Mouse (Mus musculus): ENCODE measurements around the gene Mrtfa. TPM values are rescaled to one million over a fixed set of nuclear protein-coding genes. Genes with fewer than 3 reads are reported as not detected.

The Mrtfa gene
- polyA plus RNA-seq, 1 experiment from 2014 or later = 25.8 TPM

DNA sequence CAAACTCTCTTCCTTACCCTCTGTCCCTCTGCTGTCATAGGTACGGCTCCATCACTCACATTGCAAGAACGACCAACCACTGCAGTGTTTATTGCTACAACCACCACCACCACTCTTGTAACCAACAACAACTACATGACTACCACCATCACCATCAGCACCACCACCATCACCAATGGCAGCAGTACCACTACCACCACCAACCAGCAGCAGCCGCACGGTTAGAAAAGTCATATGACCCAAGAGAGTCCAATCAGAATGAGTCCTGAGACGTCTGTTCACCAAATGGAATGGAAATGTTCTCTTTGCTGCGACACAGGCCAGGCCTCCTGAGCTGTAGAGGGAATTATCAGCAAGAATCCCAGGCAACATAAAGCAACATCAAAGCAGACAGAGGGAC, 4.2 kb upstream of the Mrtfa start:
- Histone ChIP-seq H3K4me1 (peaks cover 17% of the 10 kb centered on the region; the same call in 1 of the 2 replicates), H3K9ac (no peak overlapping the region), H3K36me3 (no peaks in the 10 kb centered on the region), H3K4me3 (no peak overlapping the region), H3K4me2 (replicated peaks) (no peak overlapping the region), H3K27me3 (no peaks in the 10 kb centered on the region), H3K27ac (no peak overlapping the region), H3K9me3 (peaks cover 4% of the 10 kb centered on the region; the same call in 1 of the 2 replicates)
- ATAC-seq (ENCODE audit: low FRiP score, low read depth) = no peak
- WGBS = 89% methylated on average over 6 of the region's 6 CpGs

DNA sequence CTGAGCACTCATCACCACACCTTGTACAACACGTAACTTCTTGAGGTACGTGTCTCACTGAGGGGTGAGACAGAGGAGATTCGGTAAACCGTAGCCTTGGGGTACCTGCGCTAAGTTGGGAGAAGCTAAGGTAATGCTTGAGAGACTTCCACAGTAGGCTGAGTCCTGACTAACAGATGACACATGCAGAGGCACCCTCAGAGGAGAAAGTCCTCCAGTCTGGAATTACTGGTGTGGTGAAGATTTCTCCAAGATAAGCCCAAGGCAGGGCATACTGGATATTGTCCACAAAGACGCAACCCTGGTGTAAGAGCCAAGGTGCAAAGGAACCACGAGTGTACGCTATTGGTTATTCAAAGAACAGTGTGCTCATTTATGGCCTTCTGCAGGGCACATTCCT, 2.3 kb upstream of the Mrtfa start:
- Histone ChIP-seq H3K4me2 (replicated peaks) (no peak overlapping the region), H3K36me3 (0 out of 2 replicates have a peak, but pooled peaks cover 3% of the 10 kb centered on the region), H3K9me3 (no peaks in the 10 kb centered on the region), H3K9ac (no peak overlapping the region), H3K27me3 (no peaks in the 10 kb centered on the region), H3K4me1 (peaks cover 31% of the 10 kb centered on the region), H3K4me3 (no peak overlapping the region), H3K27ac (no peak overlapping the region)
- ATAC-seq (ENCODE audit: low FRiP score, low read depth) = no peak
- WGBS = 89% methylated on average over 8 of the region's 8 CpGs

DNA sequence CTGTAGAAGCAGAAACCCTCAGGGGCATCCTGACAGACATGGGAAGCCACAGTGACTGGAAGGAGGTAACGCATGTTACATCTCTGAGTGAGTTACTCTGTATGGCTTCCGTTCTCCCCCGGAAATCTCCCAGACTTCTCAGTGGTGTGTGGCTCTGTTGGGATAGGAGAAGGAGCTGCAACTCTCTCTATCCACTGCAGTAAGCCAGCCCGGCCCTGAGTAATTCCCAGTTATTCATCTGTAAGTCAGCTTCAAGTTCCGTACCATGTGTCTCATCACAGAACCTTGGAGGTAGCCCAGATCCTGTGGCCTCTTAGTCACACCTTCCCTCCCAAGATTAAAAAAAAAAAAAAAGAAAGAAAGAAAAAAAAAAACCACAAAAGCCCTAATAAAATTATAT, 1.8 kb upstream of the Mrtfa start:
- Histone ChIP-seq H3K27me3 (no peaks in the 10 kb centered on the region), H3K27ac (no peak overlapping the region), H3K4me2 (replicated peaks) (no peak overlapping the region), H3K36me3 (0 out of 2 replicates have a peak, but pooled peaks cover 8% of the 10 kb centered on the region), H3K9ac (no peak overlapping the region), H3K4me3 (no peak overlapping the region), H3K4me1 (peaks cover 31% of the 10 kb centered on the region), H3K9me3 (no peaks in the 10 kb centered on the region)
- WGBS = 77% methylated on average over 5 of the region's 5 CpGs
- no peak for ATAC-seq (ENCODE audit: low FRiP score, low read depth)

DNA sequence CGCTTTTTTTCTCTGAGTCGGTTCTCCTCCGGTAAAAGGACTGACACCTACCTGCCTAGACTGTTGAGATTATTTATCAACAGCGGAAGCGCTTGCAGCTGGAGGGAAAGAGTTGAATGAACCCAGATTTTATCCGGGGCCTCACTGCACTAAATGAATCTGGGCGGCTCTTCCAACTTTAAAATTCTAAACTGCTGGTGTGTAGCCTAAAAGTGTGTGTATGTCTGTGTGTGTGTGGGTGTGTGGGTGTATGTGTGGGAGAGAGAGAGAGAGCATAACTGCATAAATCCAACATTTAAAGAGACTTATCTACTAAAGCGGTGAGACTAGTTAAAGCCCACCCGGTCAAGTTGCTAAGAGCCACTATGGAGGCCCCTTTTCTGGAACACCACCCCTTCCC, 746 bp upstream of the Mrtfa start:
- Histone ChIP-seq H3K27ac (peak overlapping the region; percentile 33; the same call in 1 of the 2 replicates), H3K27me3 (no peaks in the 10 kb centered on the region), H3K4me1 (peaks cover 31% of the 10 kb centered on the region), H3K9ac (peak overlapping the region; percentile 74), H3K4me2 (replicated peaks) (peak overlapping the region; percentile 73), H3K4me3 (peak overlapping the region; percentile 95), H3K36me3 (peaks cover 16% of the 10 kb centered on the region; the same call in 1 of the 2 replicates), H3K9me3 (no peaks in the 10 kb centered on the region)
- ATAC-seq (ENCODE audit: low FRiP score, low read depth) = no peak
- 25% methylated on average over 9 of the region's 9 CpGs for WGBS

DNA sequence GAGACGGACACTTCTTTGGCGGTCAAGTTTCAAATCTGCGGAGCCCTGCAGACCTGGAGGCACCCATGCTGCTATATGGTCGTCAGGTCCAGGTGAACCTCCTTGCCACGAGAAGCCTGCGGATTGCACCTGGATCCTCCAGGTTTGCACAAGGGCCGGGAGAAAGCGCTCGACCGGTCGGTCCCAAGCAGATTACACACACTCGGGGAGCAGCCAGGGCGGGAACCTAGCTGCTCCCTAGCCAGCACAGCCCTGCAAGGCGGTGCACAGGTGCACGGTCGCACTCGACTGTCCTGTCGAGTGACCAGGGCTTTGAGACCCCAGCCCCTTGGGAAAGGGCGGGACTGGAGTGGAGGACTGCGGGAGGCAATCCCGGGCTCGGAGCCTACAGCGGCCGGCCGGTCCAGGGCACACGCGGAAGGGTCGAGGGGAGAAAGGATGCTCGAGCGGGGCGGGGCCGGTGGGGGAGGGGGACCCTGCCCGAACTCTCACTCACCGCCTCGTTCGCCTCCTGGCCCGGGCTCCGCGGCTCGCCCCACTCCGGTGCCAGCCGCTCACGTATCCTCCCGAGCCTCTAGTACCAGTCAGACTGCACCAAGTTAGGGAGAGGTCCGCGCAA, 437 bp downstream of the Mrtfa start:
- Histone ChIP-seq H3K27ac (peak overlapping the region; percentile 55; the same call in 1 of the 2 replicates), H3K36me3 (peaks cover 16% of the 10 kb centered on the region; the same call in 1 of the 2 replicates), H3K9me3 (no peaks in the 10 kb centered on the region), H3K4me2 (replicated peaks) (peak overlapping the region; percentile 93), H3K4me1 (peaks cover 28% of the 10 kb centered on the region), H3K27me3 (no peaks in the 10 kb centered on the region), H3K4me3 (peak overlapping the region; percentile 95), H3K9ac (peak overlapping the region; percentile 90)
- under 1% methylated on average over 40 of the region's 46 CpGs for WGBS
- no peak; the same call in 1 of the 2 replicates for ATAC-seq (ENCODE audit: low FRiP score, low read depth)

DNA sequence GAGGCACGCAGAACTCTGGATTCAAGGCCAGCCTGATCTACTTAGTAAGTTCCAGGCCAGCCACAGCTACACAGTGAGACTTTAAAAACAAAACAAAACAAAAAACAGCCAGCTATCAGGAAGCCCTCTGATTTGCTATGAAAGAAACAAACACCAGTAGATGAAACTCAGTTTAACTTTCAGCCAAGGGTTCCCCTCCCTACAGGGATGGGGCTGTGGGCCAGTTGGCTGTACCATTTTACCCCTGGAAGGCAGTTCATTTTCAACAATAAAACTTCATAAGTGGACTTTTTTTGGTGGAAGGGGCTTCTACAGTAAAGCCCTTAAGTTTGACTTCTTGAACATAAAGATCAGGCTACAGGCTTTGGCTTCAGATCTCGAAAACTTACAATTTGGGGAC, 1.5 kb downstream of the Mrtfa start:
- no peaks in the 10 kb centered on the region for H3K9me3 ChIP-seq
- peak overlapping the region; percentile 93 for H3K4me2 ChIP-seq (replicated peaks)
- 0 out of 2 replicates have a peak overlapping the region, but pooled peaks have one; percentile 90 for H3K9ac ChIP-seq
- H3K4me1 ChIP-seq = peaks cover 28% of the 10 kb centered on the region
- WGBS = 86% methylated on average over 2 of the region's 2 CpGs
- peaks cover 16% of the 10 kb centered on the region; the same call in 1 of the 2 replicates for H3K36me3 ChIP-seq
- no peak for ATAC-seq (ENCODE audit: low FRiP score, low read depth)
- peak overlapping the region; percentile 95 for H3K4me3 ChIP-seq
- H3K27me3 ChIP-seq = no peaks in the 10 kb centered on the region
- H3K27ac ChIP-seq = no peak overlapping the region

DNA sequence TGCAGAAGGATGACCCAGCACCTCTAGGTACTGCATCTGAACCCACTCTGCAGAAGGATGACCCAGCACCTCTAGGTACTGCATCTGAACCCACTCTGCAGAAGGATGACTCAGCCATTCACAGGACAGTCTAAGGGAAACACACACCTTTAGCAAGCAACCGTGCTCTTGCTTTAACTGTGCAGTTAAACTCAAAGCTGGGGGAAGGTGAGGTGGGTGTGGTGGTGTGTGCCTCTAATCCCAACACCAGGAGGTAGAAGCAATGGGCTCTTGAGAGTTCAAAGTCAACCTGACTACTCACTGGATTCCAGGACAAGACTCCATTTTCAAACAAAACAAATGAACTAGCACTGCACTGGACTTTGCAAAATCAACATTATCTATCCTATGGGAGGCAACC, 5.6 kb downstream of the Mrtfa start:
- no peaks in the 10 kb centered on the region for H3K9me3 ChIP-seq
- H3K27ac ChIP-seq = no peak overlapping the region
- no peak overlapping the region for H3K9ac ChIP-seq
- no peaks in the 10 kb centered on the region for H3K27me3 ChIP-seq
- 77% methylated on average over 1 of the region's 1 CpGs for WGBS
- peaks cover 16% of the 10 kb centered on the region for H3K4me1 ChIP-seq
- H3K36me3 ChIP-seq = peaks cover 16% of the 10 kb centered on the region; the same call in 1 of the 2 replicates
- no peak overlapping the region for H3K4me2 ChIP-seq (replicated peaks)
- H3K4me3 ChIP-seq = no peak overlapping the region
- no peak for ATAC-seq (ENCODE audit: low FRiP score, low read depth)

DNA sequence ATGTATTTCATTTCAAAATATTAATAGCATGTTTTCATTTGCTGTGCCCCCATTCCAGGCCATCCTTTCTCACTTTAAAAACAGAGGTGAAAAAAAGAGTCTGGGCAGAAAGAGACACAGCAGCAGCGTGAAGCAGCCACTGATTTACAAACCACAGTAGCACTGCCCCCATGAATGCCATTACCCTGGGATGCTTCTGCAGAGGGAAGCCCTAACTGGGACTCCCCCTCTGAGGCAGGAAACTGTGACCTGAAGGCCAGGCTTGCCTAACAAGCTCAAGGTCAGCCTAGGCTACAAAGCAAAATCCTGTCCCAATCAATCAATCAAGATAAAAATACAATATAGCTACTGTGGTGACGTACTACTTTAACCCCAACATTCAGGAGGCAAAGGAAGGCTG, 9.3 kb downstream of the Mrtfa start:
- Histone ChIP-seq H3K36me3 (no peaks in the 10 kb centered on the region), H3K4me3 (no peak overlapping the region), H3K4me2 (replicated peaks) (no peak overlapping the region), H3K27me3 (no peaks in the 10 kb centered on the region), H3K9ac (no peak overlapping the region), H3K4me1 (peaks cover 31% of the 10 kb centered on the region), H3K27ac (no peak overlapping the region), H3K9me3 (no peaks in the 10 kb centered on the region)
- ATAC-seq (ENCODE audit: low FRiP score, low read depth) = no peak
- 60% methylated on average over 2 of the region's 2 CpGs for WGBS

DNA sequence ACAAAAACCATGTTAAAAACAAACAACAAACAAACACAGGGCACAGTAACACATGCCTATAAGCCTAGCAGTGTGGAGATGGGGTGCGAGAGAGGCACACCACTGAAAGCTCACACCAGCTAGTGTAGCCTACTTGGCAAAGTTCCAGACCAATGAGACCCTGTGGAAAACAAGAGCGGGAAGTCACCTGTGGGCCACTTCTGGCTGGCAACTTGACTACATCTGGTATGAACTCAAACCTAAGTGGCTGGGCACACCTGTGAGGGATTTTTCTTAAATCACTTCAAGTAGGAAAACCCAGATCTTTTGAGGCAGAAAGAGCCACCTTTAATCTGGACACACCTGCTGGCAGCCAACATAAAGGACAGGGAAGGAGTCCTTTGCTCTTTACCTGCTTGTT, 11.0 kb downstream of the Mrtfa start:
- Histone ChIP-seq H3K27me3 (no peaks in the 10 kb centered on the region), H3K9me3 (no peaks in the 10 kb centered on the region), H3K4me1 (peaks cover 42% of the 10 kb centered on the region), H3K36me3 (peaks cover under 1% of the 10 kb centered on the region; the same call in 1 of the 2 replicates), H3K4me3 (no peak overlapping the region), H3K9ac (no peak overlapping the region), H3K4me2 (replicated peaks) (no peak overlapping the region), H3K27ac (no peak overlapping the region)
- 59% methylated on average over 2 of the region's 2 CpGs for WGBS
- ATAC-seq (ENCODE audit: low FRiP score, low read depth) = no peak

DNA sequence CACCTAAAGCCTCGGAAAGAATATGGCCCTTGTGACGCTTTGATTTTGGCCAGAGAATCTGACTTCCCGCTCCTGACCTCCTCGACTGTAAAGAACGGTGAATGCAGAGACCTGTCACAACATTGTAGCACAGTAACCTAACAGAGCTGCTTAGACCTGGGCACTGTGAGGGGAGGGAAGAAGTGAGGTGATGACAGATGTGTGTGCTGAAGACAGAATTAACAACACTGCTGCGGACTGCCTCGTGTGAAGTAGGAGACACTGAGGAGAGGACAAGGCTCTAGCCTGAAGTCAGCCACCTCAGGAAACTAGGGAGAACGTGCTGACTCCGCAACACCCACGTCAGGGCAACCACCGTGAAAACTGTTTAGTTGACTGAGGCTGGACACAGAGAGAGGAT, 11.9 kb downstream of the Mrtfa start:
- Histone ChIP-seq H3K9me3 (no peaks in the 10 kb centered on the region), H3K4me2 (replicated peaks) (no peak overlapping the region), H3K27me3 (no peaks in the 10 kb centered on the region), H3K9ac (no peak overlapping the region), H3K4me3 (no peak overlapping the region), H3K36me3 (peaks cover 9% of the 10 kb centered on the region; the same call in 1 of the 2 replicates), H3K27ac (no peak overlapping the region), H3K4me1 (peaks cover 47% of the 10 kb centered on the region)
- ATAC-seq (ENCODE audit: low FRiP score, low read depth) = no peak
- WGBS = 63% methylated on average over 11 of the region's 11 CpGs

DNA sequence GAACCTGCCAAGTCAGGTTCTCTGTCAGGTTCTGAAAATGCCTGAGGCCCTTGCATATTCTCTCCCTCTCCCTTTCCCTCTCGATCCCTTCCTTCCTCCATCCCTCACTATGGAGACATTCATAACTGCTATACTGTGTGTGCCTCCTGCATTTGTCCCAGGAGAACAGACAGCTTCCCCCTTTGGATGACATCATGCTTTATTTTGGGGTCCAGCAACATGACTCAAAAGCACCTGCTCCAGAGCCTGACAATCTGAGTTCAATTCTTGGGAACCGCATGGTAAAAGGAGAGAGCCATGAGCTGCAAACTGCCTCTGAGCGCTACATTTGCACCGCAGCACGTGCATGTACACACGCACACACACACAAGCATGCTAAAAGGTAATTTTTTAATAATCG, 12.7 kb downstream of the Mrtfa start:
- Histone ChIP-seq H3K27ac (no peak overlapping the region), H3K4me1 (peaks cover 47% of the 10 kb centered on the region), H3K9me3 (no peaks in the 10 kb centered on the region), H3K27me3 (no peaks in the 10 kb centered on the region), H3K4me3 (no peak overlapping the region), H3K36me3 (peaks cover 13% of the 10 kb centered on the region), H3K4me2 (replicated peaks) (no peak overlapping the region), H3K9ac (no peak overlapping the region)
- no peak for ATAC-seq (ENCODE audit: low FRiP score, low read depth)
- WGBS = 89% methylated on average over 7 of the region's 7 CpGs

DNA sequence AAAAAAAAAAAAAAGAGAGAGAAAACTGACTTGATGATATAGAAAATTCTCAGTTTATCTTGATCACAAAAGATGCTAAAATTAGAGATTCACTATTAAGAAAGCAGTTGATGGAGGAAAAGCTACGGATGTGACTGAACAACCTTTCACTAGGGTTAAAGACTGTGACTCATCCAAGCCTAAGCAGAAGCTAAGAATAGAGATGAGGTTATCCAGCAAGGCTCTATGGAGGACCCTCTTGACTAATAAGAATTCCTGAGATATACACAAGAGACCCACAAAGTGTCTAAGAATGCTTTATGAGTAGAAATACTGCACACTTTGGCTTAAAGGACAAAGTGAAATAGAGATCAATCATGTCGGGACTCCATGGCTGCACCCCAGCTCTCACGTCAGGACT, 14.9 kb downstream of the Mrtfa start:
- Histone ChIP-seq H3K4me1 (peaks cover 47% of the 10 kb centered on the region), H3K4me3 (no peak overlapping the region), H3K4me2 (replicated peaks) (no peak overlapping the region), H3K9ac (no peak overlapping the region), H3K27me3 (no peaks in the 10 kb centered on the region), H3K9me3 (no peaks in the 10 kb centered on the region), H3K27ac (no peak overlapping the region), H3K36me3 (peaks cover 19% of the 10 kb centered on the region)
- no peak for ATAC-seq (ENCODE audit: low FRiP score, low read depth)
- WGBS = 85% methylated on average over 3 of the region's 3 CpGs

DNA sequence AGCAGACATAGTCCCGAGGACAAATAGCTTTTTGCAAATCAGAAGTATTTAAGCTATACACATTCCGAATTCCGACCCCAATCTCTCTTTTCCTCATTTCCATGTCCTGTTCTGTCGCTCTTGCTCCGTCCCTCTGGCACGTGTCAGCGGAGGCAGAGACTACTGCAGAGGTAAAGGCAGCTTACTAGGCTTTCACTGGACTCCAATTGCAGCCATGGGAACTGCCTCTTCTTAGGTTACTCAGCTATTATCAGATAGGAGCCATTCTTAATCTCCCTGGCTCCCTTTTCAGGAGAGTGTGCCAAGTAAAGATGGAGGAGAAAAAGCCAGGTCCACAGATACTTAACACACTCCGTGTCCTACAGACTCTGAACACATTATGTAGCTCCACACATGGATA, 18.3 kb downstream of the Mrtfa start:
- Histone ChIP-seq H3K27me3 (no peaks in the 10 kb centered on the region), H3K4me3 (no peak overlapping the region), H3K4me1 (peaks cover 33% of the 10 kb centered on the region), H3K4me2 (replicated peaks) (no peak overlapping the region), H3K36me3 (peaks cover 19% of the 10 kb centered on the region), H3K9ac (no peak overlapping the region), H3K27ac (no peak overlapping the region), H3K9me3 (no peaks in the 10 kb centered on the region)
- WGBS = 81% methylated on average over 8 of the region's 8 CpGs
- no peak for ATAC-seq (ENCODE audit: low FRiP score, low read depth)
